Comparison of ENCODE assay signal across 8 mouse cellular contexts in the genomic region with DNA sequence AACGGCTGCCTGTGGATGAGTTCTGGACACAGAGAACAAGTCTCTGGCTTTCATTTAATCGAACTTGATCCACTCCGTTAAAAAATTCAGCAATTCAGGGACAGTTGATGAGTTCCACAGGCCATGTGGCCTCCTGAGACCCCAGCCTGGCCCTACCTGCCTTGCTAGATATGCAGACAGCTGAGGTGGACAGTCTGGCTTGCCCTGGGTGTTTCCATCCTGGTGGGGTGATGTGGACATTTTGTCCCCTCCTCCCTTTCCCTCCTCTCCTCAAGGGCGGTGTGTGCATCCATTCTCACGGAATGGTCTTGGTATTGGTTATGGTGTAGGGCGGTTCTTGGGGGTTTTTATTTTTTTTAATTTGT.
DNase-seq lines count a peak whose midpoint lies in the region; ATAC-seq and TF ChIP-seq lines count a peak whose summit lies in the region.

No protein-coding gene starts in this region.

- no peak for ATAC-seq in lung, postnatal 0 days
- no peak for ATAC-seq in granulocyte monocyte progenitor cell, adult 5-6 weeks (replicated peaks; ENCODE audit: poor library complexity, severe bottlenecking)

- TF ChIP-seq POLR2A in kidney, adult 2 months (IDR thresholded peaks at IDR 0.05; ENCODE audit: low read depth, low read length), result no peak
- no peak for TF ChIP-seq POLR2A in bone marrow macrophage, adult 2 months (IDR thresholded peaks at IDR 0.05; ENCODE audit: borderline replicate concordance, low read depth, low read length)

- peak overlapping the region; percentile 90 for H3K27ac ChIP-seq in kidney, adult 2 months (ENCODE audit: insufficient read depth, low read depth, low read length)
- H3K27ac ChIP-seq in bone marrow macrophage, adult 2 months (ENCODE audit: insufficient read depth, low read depth, low read length), result peak overlapping the region; percentile 98
- H3K27ac ChIP-seq in hindbrain, embryonic 10.5 days, result peak overlapping the region; percentile 84
- H3K27ac ChIP-seq in lung, postnatal 0 days (ENCODE audit: low read length), result peak overlapping the region; percentile 96

- WGBS in kidney, adult 2 months, result 50% methylated on average over 6 of the region's 6 CpGs
- WGBS in hindbrain, embryonic 10.5 days, result 76% methylated on average over 6 of the region's 6 CpGs
- 45% methylated on average over 6 of the region's 6 CpGs for WGBS in lung, postnatal 0 days

- peak overlapping the region; percentile 52 for H3K4me2 ChIP-seq in lung, postnatal 0 days (replicated peaks; ENCODE audit: low read depth, low read length)

- H3K27me3 ChIP-seq in kidney, adult 2 months (replicated peaks; ENCODE audit: control insufficient read depth, insufficient read depth, low read length), result no peaks in the 10 kb centered on the region
- H3K27me3 ChIP-seq in hindbrain, embryonic 10.5 days (ENCODE audit: insufficient read depth, poor library complexity, severe bottlenecking), result peaks cover 36% of the 10 kb centered on the region
- no peaks in the 10 kb centered on the region for H3K27me3 ChIP-seq in lung, postnatal 0 days (replicated peaks; ENCODE audit: insufficient read depth, low read length)

- peaks cover 8% of the 10 kb centered on the region; the same call in 1 of the 2 replicates for H3K4me1 ChIP-seq in kidney, adult 2 months (ENCODE audit: control insufficient read depth, insufficient read depth, low read length)
- peaks cover 36% of the 10 kb centered on the region for H3K4me1 ChIP-seq in bone marrow macrophage, adult 2 months (ENCODE audit: control insufficient read depth, insufficient read depth, low read length)
- H3K4me1 ChIP-seq in hindbrain, embryonic 10.5 days (replicated peaks), result peaks cover 21% of the 10 kb centered on the region
- peaks cover 17% of the 10 kb centered on the region for H3K4me1 ChIP-seq in lung, postnatal 0 days (ENCODE audit: insufficient read depth, low read depth, low read length)

- TF ChIP-seq CTCF in kidney, adult 2 months (conservative IDR thresholded peaks at IDR 0.05; ENCODE audit: insufficient read depth, insufficient read length, low read depth, low read length), result no peak
- no peak for TF ChIP-seq CTCF in bone marrow macrophage, adult 2 months (IDR thresholded peaks at IDR 0.05; ENCODE audit: low read depth, low read length)
- TF ChIP-seq CTCF in lung, postnatal 0 days (IDR thresholded peaks at IDR 0.05), result no peak

- peak overlapping the region; percentile 33; the same call in 1 of the 2 replicates for H3K4me3 ChIP-seq in kidney, adult 2 months (ENCODE audit: insufficient read depth, low read depth, low read length)
- peak overlapping the region; percentile 72 for H3K4me3 ChIP-seq in bone marrow macrophage, adult 2 months (ENCODE audit: insufficient read depth, low read length)
- peak overlapping the region; percentile 5; the same call in 1 of the 2 replicates for H3K4me3 ChIP-seq in hindbrain, embryonic 10.5 days
- 0 out of 2 replicates have a peak overlapping the region, but pooled peaks have one; percentile 10 for H3K4me3 ChIP-seq in lung, postnatal 0 days (ENCODE audit: low read depth, low read length)

- peak overlapping the region; percentile 27; the same call in 1 of the 2 replicates for H3K9ac ChIP-seq in lung, postnatal 0 days (replicated peaks; ENCODE audit: low read depth)

- H3K36me3 ChIP-seq in kidney, adult 2 months (ENCODE audit: control insufficient read depth, insufficient read depth, low read length), result no peaks in the 10 kb centered on the region
- H3K36me3 ChIP-seq in hindbrain, embryonic 10.5 days, result no peaks in the 10 kb centered on the region
- no peaks in the 10 kb centered on the region for H3K36me3 ChIP-seq in lung, postnatal 0 days (ENCODE audit: insufficient read depth, low read length)

- DNase-seq in kidney, adult 2 months, result no peak
- DNase-seq in kidney, postnatal 4 days, result no peak
- DNase-seq in hindbrain, embryonic 10.5 days (ENCODE audit: low spot score), result no peak
- DNase-seq in lung, postnatal 0 days (ENCODE audit: low spot score), result no peak
- DNase-seq in cerebellum, adult 9-10 months, result no peak
- no peak for DNase-seq in spleen, postnatal 4 days (ENCODE audit: low spot score in 2 of 2)

- no peaks in the 10 kb centered on the region for H3K9me3 ChIP-seq in hindbrain, embryonic 10.5 days
- no peaks in the 10 kb centered on the region for H3K9me3 ChIP-seq in lung, postnatal 0 days (ENCODE audit: low read length)

- TF ChIP-seq EP300 in lung, postnatal 0 days (IDR thresholded peaks at IDR 0.05), result no peak

Comparison
In these comparisons a context has a peak if more than half of its experiments do, and no peak if none do; other contexts are left out.
1. H3K4me3 ChIP-seq: peak in every context shown above with its lines; median percentile 72 in bone marrow macrophage, adult 2 months; 33 in kidney, adult 2 months; 10 in lung, postnatal 0 days; 5 in hindbrain, embryonic 10.5 days.